Mouse (Mus musculus): ENCODE results near the gene Tmem129.

Gene Tmem129

DNA sequence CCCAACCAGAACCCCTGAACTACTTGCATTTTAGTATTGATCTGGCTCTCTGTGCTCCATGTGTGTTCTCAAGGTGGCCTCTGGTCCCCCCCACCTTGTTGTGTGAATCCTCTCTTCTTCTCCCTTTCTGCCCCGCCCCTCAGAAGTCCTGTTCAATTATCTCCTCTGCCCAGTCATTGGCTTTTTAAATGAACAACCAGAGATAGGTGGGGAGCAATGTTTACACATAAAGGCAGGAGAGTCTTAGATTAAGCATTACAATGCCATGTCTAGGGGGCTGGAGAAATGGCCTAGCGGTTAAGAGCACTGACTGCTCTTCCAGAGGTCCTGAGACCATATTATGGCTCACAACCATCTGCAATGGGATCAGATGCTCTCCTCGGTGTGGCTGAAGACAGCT, 22.9 kb downstream of the Tmem129 start:
- no peak for DNase-seq

DNA sequence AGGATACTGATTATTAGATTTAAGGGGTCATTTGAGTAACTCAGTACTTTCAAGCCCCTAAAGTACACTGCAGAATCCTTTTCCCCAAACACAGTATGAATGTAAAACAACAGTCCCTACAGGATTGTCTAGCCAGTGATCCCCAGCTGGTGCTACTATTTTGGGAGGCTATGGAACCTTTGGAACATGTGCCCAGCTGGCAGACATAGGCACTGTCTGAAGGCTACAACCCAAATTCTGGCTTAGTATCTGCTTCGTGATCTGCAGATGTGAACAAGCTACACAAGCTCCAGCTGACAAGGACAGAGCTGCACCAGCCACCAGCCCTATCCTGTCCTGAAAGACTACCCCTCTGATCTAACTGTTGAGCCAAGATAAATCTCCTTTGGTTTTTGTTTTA, 25.7 kb downstream of the Tmem129 start:
- DNase-seq: no peak

DNA sequence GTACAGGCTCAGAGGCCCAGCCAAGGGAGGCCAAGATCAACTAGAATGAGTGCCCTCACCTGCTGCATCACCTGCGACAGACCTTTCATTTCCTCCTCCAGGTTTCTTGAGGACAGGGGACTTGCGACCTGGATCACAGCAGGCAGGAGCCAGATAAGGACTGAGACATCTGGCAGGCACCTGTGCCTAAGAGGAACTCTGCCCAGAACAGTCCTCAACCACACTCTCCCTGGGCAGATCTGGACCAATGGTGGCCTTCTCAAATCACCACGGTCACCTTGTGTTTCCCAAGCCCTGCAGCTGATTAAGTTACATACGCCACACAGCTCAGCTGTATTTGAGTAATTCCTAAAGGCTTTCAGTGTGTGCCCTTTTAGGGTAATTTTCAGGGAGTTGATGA, 27.6 kb downstream of the Tmem129 start:
- no peak for DNase-seq

DNA sequence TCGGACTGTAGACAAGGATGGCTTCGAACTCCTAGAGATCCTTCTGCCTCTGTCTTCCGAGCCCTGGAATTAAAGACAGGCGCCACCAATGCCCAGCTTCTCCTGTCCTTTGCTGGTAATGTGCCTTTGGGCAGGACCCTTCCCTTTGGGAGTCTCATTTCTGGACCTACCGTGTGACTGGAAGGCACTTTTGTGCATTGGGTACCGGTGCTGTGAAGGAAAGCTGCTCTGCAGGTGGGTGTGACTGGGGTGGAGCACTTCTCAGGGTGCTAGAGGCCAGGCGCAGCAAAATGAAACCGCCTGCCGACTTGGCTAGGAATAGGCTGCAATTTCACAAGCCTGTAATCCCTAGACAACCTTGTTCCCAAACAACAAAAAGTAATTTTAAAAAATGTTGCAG, 28.2 kb downstream of the Tmem129 start:
- no peak for DNase-seq

DNA sequence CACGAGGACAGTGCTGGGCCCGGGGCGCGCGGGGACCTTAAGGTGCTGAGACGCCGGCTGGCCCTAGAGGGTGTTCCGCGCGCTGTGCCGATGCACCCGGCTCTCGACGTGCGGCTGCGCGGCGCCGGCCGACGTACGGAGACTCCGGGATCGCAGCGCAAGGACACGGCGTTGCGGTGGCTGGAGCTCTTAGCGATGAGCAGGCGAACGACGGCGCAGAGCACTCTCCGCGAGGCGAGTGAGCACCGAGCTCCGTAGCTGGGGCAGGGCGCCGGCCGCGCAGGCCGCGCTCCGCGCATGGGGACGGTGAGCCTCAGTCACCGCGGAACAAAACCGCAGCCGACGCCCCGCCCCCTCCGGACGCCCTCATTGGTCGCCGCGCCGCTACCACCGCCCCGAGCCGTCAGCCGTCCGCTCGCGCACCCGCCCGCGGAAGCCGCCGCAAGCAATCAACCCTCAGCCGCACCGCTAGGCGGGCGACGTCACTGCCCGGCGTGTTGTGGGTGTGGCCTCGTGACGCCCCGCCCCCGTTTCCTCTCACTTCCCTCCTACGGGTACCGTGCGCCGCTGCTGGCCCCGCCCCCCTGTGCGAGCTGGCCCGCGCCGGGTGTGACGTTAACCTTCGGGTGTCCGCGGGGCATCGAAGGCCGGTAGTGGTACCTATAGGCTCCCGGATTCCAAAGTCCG, 28.8 kb downstream of the Tmem129 start, which contains the start of the genes Fam53a and Gm9903:
TSS of gene Fam53a (minus strand) at position 335 of the 687 bp plus-strand sequence.
TSS of gene Gm9903 (plus strand) at position 625 of the 687 bp plus-strand sequence.
- DNase-seq: peak; percentile 99

DNA sequence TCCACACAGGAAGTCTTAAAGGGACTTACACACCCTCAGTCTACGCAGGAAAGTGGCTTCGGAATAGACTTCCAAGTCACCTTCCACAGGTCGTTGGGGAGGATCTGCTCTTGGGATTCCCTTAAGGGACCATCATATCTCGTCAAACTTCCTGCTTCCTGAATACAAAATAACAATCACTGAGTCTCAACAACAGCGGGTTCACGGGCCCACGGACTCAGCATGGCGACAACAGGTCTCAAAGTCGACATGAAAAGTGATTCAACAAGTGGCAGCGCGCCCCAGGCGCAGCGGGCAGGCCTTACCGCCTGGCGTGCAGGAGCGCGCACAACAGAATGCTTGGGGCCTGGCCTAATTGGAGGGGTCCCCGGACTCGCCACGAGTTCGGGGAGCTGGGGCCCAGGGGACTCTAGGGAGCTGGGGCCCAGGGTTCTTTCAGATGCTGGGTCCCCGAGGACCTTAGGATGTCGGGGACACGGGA, 29.4 kb downstream of the Tmem129 start:
- peak; percentile 54 for DNase-seq

DNA sequence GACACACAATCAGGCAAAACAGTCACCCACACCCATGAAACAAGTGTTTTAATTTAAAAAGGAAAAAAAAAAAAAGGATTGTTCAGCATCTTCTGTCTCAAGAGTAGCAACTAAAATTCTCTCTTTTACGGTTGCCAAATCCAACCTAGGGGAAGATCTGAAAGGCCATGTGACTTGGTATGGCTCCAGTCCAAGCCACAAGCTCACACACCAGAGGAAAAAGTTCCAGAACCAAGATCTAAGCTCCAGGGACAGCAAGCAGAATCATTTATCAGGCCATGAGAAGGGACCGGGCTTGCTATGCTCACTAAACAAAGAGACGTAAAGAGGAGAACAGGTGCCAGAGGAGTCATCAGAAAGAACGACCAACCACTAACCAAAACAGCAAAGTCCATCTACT, 30.2 kb downstream of the Tmem129 start:
- peak; percentile 26 for DNase-seq

DNA sequence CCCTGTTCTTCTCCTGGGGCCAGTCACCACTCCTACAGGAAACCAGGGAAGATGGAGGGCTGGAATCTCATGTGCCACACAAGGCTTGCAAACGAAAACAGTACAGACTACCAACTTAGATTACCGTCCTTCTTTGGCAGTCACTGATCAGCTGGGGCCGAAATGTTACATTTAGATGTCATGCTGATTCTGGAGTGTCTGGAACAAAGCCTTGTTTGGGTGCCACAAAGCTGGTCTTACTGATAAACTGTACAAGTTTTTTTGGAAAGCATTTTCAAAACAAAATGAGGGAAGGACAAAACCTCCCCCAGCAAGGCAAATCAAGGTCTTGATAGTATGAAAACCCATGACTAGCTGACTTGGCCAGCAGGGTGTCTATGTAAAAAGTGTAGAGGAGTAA, 34.5 kb downstream of the Tmem129 start:
- no peak for DNase-seq

DNA sequence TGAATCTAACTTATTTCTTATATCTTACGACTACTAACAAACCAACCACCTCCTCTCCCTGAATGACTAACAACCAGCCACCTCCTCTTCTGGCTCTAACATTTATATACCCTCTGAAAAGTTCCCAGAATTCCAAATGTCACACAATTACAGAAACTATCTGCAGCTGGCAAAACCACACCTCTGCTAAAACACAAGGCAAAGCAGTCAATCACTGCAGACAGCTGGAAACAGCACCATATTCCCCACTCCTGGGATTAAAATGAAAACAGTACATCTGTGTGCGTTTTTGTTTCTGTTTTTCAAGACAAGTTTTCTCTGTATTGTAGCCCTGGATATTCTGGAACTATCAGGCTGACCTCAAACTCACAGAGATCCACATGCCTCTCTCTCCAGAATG, 35.5 kb downstream of the Tmem129 start:
- no peak for DNase-seq

DNA sequence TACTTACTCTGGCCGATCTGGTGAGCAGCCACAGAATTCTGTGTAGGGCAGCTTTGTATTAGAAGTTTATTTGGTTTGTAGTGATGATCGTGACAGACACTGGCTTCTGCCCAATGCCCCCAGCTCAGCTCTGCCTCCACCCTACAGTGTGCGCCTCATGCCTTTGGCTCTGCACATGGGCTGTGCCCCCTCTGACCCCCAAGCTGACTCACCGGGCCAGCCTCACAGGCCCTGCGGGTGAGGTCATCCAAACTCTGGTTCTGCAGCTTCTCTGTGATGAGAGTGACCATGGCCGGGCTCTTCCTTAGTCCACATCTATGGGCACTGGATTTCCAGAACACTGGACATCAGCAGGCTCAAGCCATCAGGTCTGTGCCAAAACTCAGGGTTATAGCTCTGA, 43.8 kb downstream of the Tmem129 start:
- DNase-seq: no peak

DNA sequence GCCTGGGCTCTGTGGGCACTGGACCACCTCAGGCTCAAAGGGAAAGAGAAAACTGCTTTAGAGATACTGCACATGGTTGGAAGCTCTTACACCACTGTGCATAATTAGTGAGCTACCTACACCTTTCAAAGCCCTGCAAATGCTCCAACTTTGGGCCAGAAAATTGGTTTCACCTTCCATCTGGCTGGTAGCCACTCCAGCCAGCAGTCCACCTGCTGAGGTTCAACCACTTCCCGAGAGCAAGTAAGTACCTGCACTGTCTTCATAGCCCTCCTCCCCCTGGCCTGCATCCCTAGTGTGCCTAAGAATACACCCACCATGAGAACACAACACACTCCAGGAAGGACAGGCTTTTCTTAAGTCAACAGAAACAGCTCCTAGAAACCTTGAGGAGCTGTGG, 46.4 kb downstream of the Tmem129 start:
- no peak for DNase-seq

DNA sequence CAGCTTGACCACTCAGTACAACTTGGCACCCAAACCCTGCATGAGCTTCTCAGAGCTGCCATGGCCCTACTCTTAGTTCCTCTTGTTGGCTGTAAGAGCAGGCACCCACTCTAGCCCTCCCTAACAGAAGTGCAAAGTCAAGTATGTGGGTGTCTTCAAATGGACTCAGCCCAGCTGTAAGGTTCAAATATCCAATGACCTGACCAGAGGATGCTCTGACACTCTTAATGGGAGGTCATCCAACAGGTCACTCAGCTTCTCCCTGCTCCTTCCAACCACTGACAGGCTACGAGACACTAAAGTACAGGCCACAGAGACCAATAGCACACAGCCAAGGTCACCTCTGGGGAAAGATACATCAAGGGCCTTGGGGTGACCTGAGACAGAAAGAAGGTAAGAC, 49.0 kb downstream of the Tmem129 start:
- peak; percentile 27 for DNase-seq

DNA sequence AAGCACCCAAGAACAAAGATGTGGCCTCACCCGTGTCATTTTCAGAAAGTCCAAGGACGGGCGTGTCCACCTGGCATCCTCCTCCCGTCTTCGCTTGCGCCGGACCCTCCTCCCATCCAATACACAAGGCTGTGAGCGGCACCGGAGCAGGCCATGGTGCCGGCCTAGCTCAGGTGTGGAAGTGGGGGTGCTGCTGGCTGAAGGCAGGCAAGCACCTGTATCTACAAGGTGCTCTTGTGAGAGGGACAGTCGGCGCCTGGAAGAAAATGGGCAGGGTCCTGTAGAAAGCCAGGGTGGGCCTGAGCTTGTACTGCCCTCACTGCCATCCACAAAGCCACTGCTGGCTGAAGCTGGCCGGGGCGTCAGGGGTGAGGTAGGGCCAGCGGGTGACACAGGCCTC, 50.8 kb downstream of the Tmem129 start:
- no peak for DNase-seq

DNA sequence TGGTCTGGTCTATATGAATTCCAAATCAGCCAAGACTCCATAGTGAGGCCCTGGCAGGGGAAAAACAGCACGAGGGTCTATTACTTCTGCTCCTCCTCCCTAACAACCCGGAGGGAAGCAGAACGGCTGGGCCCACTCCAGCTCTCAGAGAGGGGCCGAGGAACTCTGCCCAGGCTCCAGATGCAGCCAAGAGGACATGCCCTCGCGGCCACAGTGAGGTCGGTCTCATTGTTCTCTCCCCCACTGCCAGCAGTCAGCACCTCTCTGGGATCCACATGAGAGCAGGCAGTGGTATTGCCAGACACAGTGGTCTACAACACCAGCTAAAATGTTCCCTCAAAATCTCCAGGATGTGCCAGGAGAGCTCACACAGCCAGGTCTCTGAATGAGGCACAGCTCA, 51.6 kb downstream of the Tmem129 start:
- no peak for DNase-seq

DNA sequence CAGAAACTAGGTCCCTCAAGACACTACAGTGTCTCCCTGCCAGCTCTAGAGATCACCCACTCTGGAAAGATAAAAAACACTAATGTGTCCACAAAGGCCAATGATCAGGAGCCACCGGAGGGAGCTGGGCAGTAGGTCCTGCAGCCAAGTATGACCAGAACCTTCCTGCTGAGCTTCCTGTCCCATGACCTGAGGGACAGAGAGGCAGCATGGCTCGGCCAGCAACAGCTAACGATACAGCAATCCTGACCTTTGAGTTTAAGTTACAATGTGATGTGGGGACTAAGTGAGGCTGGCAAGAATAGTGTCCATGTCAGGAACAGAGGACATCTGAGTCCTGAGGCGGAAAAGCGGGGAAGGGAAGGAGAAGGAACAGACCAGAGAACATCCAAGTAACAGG, 52.9 kb downstream of the Tmem129 start:
- no peak for DNase-seq
